Mouse (Mus musculus) kidney, adult 2 months (tissue): ENCODE results near the gene Cyp46a1. TPM values are rescaled to one million over a fixed set of nuclear protein-coding genes. Genes with fewer than 3 reads are reported as not detected.

Experiments
- DNase-seq: peaks from one replicate; pipeline ENCODE4 v3.0.0; 2021
- H3K27ac ChIP-seq: fragments of 200-500 bp; 2 replicates; pipeline ENCODE4 v1.5.1; 2012; ENCODE audit warnings: low read depth, low read length, control low read depth, inconsistent platforms; ENCODE audit not compliant: insufficient read depth
- H3K27me3 ChIP-seq: fragments of 200-500 bp; replicated peaks from 2 replicates; pipeline ENCODE4 v1.6.1; 2012; ENCODE audit warnings: mild to moderate bottlenecking, moderate library complexity, low read length, inconsistent platforms; ENCODE audit not compliant: control insufficient read depth, insufficient read depth
- H3K36me3 ChIP-seq: fragments of 200-500 bp; 2 replicates; pipeline ENCODE4 v1.6.1; 2012; ENCODE audit warnings: mild to moderate bottlenecking, moderate library complexity, low read length, inconsistent platforms; ENCODE audit not compliant: control insufficient read depth, insufficient read depth
- H3K4me1 ChIP-seq: fragments of 200-500 bp; 2 replicates; pipeline ENCODE4 v1.6.1; 2011; ENCODE audit warnings: low read length; ENCODE audit not compliant: control insufficient read depth, insufficient read depth
- H3K4me3 ChIP-seq: fragments of 200-500 bp; 2 replicates; pipeline ENCODE4 v1.5.1; 2011; ENCODE audit warnings: mild to moderate bottlenecking, low read depth, low read length, control low read depth; ENCODE audit not compliant: insufficient read depth
- CTCF ChIP-seq: fragments of 200-500 bp; conservative IDR thresholded peaks from 2 replicates; pipeline ENCODE4 v1.5.1; 2011; ENCODE audit warnings: low read depth, mild to moderate bottlenecking, control low read depth, low read length, moderate library complexity, mixed read lengths; ENCODE audit not compliant: insufficient read depth, insufficient read length
- POLR2A ChIP-seq: fragments of 200-500 bp; IDR thresholded peaks from one replicate; pipeline ENCODE4 v1.6.1; 2011; ENCODE audit warnings: low read depth, low read length, control low read depth
- WGBS: fragments of 180-500 bp; shearing (Covaris S2); methylation state at CpG from one replicate; pipeline ENCODE4 v1.1.7; 2018; 5-methylcytosine and 5-hydroxymethylcytosine counted together
- polyA plus RNA-seq: library from polyadenylated mRNA; depleted of rRNA; stranded (reverse); fragments of >200 nt; gene quantifications from 2 replicates; pipeline ENCODE4 v1.2.3, GENCODE M21; 2012

The Cyp46a1 gene
- polyA plus RNA-seq, 1 experiment, result 4.1 TPM

DNA sequence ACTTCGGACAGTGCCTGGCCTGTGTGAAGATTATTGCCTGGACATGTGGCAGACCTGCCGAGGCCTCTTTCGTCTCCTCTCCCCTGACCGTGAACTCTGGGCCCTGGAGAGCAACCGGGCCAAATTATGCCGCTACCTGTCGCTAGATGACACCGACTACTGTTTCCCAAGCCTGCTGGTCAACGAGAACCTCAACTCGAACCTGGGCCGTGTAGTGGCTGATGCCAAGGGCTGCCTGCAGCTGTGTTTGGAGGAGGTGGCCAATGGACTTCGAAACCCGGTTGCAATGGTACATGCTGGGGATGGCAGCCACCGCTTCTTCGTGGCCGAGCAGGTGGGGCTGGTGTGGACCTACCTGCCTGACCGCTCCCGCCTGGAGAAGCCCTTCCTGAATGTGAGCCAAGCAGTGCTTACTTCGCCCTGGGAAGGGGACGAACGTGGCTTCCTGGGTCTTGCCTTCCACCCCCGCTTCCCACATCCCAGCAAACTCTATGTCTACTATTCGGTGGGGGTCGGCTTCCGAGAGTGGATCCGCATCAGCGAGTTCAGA lies 22.4 kb upstream of the Cyp46a1 start:
- Histone ChIP-seq H3K27ac (no peak overlapping the region), H3K27me3 (no peaks in the 10 kb centered on the region), H3K36me3 (no peaks in the 10 kb centered on the region), H3K4me1 (no peaks in the 10 kb centered on the region), H3K4me3 (no peak overlapping the region)
- TF ChIP-seq CTCF (no peak), POLR2A (no peak)
- WGBS, result 82% methylated on average over 27 of the region's 27 CpGs
- no peak for DNase-seq

DNA sequence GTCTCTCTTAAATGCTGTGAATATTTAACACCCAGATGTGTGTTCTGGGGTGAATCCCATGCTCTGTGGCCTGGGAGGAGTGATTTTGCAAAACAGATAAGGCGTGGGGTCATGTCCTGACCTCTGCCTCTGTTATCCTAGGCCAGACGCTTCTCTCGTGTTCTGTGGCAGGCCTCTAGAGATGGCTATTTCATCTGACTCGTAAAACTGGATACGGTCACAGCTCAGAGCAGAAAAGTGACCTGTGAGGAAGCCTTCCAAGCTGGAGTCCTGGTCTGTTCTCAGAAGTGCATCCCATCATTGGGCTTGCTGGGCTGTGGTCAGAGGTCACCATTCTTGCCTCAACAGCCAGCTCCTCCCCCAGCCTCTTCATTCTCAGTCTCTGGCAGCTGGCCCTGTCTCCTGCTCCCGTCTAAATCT lies 21.7 kb upstream of the Cyp46a1 start:
- H3K4me3 ChIP-seq, result no peak overlapping the region
- H3K27ac ChIP-seq, result no peak overlapping the region
- no peaks in the 10 kb centered on the region for H3K36me3 ChIP-seq
- H3K4me1 ChIP-seq, result no peaks in the 10 kb centered on the region
- TF ChIP-seq POLR2A (no peak), CTCF (no peak)
- no peaks in the 10 kb centered on the region for H3K27me3 ChIP-seq
- peak; percentile 70 for DNase-seq
- WGBS, result 67% methylated on average over 6 of the region's 6 CpGs

DNA sequence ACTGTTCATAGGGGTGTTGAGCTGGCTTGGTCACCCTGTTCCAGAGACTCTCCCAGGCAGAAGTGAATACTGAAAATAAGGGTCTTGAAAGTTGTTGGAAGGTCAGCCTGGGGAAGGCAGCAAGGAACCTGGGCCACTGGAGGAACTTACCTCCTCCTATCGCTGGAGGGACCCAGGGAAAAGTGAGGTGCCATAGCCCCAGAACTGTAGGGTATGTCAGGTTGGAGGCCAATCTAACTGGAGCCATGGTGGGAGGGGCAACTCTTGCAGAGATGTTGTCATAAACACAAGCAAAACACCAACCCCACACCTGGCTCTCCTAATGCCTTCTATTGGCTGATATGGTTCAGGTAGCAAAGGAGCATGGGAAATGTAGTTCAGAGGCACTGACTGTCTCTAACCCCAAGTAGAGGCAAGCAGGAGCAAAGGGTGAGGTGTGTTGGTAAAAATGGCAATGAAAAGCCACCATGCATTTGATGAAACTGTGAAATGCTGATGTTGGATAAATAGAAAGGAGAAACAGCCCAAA lies 20.9 kb upstream of the Cyp46a1 start:
- no peaks in the 10 kb centered on the region for H3K27me3 ChIP-seq
- TF ChIP-seq CTCF (no peak), POLR2A (no peak)
- no peaks in the 10 kb centered on the region for H3K36me3 ChIP-seq
- 89% methylated on average over 1 of the region's 1 CpGs for WGBS
- DNase-seq, result no peak
- no peak overlapping the region for H3K27ac ChIP-seq
- H3K4me3 ChIP-seq, result no peak overlapping the region
- H3K4me1 ChIP-seq, result no peaks in the 10 kb centered on the region

DNA sequence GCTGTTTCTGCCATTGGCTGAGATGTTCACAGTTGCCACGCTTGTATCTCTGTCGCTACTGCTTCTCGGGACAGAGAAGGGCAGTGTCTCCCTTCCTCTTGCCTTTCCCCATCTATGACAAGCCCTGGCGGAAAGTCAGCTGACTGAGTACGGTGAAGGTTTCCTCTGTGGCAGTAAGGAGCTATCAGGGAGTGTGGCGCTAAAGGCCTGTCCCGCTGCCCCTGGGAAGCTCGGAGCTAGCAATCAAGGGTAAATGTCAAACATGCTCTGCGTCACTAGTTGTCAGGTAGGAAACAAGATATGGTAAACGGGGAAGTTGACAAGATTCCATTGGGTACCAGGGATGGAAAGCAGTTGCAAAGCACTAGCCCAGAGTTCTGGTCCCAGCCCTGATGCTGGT lies 18.4 kb upstream of the Cyp46a1 start:
- H3K27ac ChIP-seq, result no peak overlapping the region
- H3K27me3 ChIP-seq, result no peaks in the 10 kb centered on the region
- no peaks in the 10 kb centered on the region for H3K4me1 ChIP-seq
- no peak for DNase-seq
- TF ChIP-seq POLR2A (no peak), CTCF (no peak)
- H3K4me3 ChIP-seq, result no peak overlapping the region
- 57% methylated on average over 10 of the region's 10 CpGs for WGBS
- no peaks in the 10 kb centered on the region for H3K36me3 ChIP-seq

DNA sequence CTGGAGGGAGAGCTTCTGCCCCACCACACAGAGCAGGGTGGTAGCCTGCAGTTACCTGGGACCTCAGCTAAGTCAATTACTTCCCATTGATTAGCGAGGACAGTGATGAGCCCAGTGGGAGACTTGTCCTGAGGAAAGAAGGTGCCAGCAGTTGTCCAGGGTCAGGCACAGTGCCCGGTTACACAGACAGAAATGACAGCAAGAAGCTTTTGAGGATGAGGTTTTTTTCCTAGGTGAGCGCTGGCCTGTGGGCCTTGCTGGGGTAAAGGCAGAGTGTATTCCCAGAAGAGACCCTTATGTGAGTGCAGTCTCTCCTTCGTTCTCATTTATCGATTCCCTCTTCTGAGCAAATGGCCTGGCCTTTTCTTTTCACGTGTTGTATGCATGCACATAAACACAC lies 17.5 kb upstream of the Cyp46a1 start:
- H3K36me3 ChIP-seq, result no peaks in the 10 kb centered on the region
- TF ChIP-seq CTCF (no peak), POLR2A (no peak)
- no peak for DNase-seq
- WGBS, result 65% methylated on average over 6 of the region's 6 CpGs
- H3K4me1 ChIP-seq, result no peaks in the 10 kb centered on the region
- H3K27me3 ChIP-seq, result no peaks in the 10 kb centered on the region
- no peak overlapping the region for H3K27ac ChIP-seq
- H3K4me3 ChIP-seq, result no peak overlapping the region

DNA sequence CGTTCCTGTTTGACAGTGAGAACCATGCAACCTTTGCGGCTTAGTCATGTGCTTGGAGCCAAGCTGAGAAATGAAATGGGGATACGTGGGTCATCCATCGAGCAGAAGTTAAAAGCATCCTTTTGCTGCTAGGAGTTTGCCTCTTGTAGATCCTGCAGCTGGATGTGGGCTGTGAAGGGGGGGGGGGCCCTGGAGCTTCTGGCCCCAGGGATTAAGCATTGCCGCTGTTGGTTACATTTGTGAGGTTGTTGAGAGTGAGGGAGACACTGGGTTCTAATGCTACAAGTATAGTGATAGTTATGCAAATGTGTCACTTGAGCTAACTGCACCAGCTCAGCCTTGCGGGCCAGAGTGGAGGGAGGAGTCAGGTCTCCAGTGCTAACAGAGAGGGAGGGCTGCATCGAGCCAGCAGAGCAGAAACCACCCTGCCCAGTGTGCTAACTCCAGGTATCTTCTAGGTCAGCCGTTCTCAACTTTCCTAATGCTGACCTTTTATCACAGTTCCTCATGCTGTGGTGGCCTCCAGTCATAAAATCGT lies 16.9 kb upstream of the Cyp46a1 start:
- Histone ChIP-seq H3K27me3 (no peaks in the 10 kb centered on the region), H3K4me3 (no peak overlapping the region), H3K36me3 (no peaks in the 10 kb centered on the region), H3K27ac (no peak overlapping the region), H3K4me1 (no peaks in the 10 kb centered on the region)
- DNase-seq, result no peak
- WGBS, result 21% methylated on average over 9 of the region's 9 CpGs
- TF ChIP-seq POLR2A (no peak), CTCF (no peak)

DNA sequence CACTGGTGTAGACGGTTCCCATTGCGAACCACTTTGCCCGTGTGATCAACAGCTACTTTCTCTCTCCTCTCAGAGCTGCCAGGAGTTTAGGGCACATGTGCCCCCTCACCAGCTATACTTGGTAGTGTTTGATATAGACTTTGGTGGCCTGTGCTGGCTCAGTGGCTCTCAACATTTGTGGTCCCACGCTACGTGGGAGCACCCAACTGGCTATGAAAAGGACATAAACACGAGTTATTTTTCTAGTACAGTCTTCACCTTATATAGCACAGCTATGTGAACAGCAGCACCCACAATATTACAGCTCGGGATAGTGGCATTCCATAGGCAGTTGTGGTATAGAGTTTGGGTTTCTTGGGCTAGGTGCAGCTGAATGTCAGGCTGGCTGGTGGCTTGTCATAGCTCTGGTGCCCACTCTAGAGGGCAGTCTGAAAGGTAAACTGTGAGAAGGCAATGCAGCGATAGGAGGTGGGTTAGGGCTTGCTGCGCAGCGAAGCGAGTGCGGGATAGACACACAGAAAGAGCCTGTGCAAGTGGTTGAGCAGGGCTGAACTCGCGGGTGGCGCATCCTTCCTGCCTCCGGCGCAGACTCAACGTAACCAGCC lies 16.3 kb upstream of the Cyp46a1 start:
- no peak overlapping the region for H3K4me3 ChIP-seq
- no peaks in the 10 kb centered on the region for H3K27me3 ChIP-seq
- no peak overlapping the region for H3K27ac ChIP-seq
- WGBS, result 24% methylated on average over 18 of the region's 18 CpGs
- TF ChIP-seq POLR2A (no peak), CTCF (no peak)
- no peak for DNase-seq
- H3K36me3 ChIP-seq, result no peaks in the 10 kb centered on the region
- no peaks in the 10 kb centered on the region for H3K4me1 ChIP-seq
